Mouse (Mus musculus) neutrophil, adult 5-6 weeks (primary cell): ENCODE data around the gene Hnrnpl. TPM values are rescaled to one million over a fixed set of nuclear protein-coding genes. Genes with fewer than 3 reads are reported as not detected.

Experiments
- ATAC-seq: fragments of 151-379, 151-347 bp; 2 replicates; pipeline ENCODE4 v1.8.0; 2017; ENCODE audit warnings: mild to moderate bottlenecking, moderate TSS enrichment; ENCODE audit not compliant: insufficient number of reproducible peaks, poor library complexity, low FRiP score, severe bottlenecking; ENCODE audit errors: extremely low read depth
- total RNA-seq: library from RNA; stranded (forward); fragments of 200-1000 nt; gene quantifications from 2 replicates; pipeline ENCODE4 v1.2.3, GENCODE M21; 2017

The Hnrnpl gene
- total RNA-seq: 300 and 326 TPM in 2 replicates

DNA sequence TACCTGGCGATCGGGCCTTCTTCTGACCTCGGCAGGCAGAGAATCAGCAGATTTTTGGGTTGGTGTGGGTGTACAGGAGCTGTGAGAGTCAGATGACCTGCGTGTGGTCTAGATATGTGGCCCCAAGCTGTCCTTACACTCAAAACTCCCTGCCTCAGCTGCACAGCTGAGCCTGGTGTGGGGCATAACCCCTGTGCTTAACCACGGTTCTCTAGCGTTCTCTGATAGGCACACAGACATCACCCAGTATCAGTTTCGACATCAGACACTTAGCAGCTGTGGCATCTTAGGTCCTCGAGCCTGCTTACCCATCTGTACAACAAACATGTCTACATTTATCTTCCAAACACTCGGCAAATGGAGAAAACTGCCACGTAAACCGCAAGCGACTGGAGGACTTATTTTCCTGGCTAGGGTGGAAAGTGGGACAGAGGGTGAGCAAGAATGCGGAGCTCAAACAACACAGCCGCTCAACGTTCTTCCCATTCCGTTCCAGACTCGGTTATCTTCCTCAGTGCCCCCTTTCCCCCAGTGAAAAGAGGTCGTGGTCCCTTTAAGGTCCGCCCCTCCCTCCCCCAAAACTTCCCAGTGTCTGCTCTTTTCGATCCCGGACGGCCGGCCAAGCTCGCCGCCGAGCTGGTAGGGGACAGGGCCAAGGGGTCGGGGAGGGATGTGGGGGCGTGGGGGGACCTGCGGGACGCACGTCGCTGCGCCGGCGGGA lies at the start of gene Hnrnpl:
Gene Hnrnpl, plus strand, starts transcription at position 321 of the 721 bp plus-strand sequence.
- ATAC-seq: peak; percentile 13; the same call in 1 of the 2 replicates

DNA sequence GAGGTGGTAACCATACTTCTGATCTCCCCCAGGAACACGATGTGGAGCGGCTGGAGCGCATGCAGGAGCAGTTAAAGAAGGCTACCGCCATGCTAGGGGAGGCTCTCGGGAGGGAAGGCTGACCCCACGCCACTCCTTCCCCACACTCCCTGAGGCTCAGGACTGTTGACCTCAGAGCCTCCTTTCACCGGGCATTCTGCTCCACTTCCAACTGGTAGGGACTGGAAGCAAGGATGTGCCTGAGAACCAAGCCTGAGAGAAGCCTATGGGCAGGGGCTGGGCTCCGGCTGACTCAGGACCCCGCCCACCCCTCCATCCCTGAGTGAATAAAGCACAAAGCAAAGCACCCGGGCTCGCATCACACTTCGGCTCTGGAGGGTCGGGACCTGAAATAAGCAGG lies 49.7 kb upstream of the Hnrnpl start:
- ATAC-seq: no peak

DNA sequence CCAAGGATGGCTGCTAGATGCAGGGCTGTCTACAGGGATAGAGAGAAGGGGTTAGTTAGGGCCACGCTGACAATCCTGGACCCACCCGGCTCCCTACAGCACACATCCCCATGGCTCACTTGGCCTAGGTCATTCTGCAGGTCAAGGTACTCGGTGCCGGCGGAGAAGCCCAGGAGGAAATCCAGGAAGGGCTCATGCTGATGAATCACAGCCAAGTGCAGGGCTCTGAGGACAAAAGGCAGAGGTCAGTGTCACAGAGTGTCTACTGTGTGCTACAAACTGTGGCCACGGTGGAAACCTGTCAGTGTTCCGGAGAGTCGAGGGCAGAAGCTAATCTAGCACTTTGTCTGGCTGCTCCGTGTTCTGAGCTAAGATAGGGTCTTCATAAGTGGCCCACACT lies 46.4 kb upstream of the Hnrnpl start:
- no peak for ATAC-seq

DNA sequence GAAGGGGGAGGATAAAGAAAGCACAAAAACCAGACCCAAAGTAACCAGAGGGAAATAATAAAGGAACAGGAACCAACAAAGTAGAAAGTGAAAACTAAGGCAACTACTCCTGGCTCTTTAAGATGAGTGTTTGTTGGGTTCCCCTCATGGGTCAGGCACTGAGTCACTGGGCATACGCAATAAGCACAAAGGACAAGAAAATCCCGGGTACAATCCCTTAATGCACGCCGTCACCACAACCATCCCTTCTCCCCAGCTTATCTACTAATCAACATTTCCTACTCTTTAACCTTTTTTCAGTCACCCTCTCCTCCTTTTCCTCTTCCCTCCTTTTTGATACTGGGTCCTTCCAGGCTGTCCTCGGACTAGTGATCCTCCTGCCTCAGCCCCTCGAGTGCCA lies 43.1 kb upstream of the Hnrnpl start:
- ATAC-seq: no peak

DNA sequence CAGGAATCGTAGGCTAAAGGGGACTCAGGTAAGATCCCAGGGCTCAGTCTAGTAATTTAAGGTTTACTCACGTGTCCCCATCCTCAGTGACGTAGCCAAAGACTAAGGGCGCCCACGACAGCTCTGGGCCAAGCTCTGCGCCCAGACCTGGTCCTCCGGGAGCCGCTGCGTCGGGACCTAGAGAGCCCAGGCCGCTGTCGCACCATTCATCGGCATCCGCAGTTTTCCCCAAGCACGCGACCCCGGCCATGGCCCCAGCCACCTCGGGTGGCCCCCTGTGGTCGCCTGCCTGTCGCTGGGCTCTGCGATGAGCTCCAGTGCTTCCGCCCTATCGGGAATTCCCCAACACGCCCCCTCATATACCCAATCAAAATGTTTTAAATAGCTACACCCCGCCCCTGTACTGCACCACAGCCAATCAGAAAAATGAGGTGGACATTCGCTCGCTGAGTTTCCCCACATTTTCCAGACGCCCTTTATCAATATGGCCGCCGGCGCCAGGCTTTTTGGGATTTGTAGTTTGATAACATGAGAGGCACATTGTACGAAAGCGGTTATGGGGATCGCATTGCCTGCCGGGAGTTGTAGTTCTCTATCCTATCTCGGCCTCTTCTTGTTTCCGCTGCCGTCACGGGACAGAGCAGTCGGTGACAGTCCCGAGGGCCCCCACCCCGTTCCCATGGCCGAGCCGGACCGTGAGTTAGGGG lies 42.0 kb upstream of the Hnrnpl start, which contains the start of gene Sirt2:
Gene Sirt2, plus strand, starts transcription at position 563 of the 707 bp plus-strand sequence.
- peak; percentile 96 for ATAC-seq

DNA sequence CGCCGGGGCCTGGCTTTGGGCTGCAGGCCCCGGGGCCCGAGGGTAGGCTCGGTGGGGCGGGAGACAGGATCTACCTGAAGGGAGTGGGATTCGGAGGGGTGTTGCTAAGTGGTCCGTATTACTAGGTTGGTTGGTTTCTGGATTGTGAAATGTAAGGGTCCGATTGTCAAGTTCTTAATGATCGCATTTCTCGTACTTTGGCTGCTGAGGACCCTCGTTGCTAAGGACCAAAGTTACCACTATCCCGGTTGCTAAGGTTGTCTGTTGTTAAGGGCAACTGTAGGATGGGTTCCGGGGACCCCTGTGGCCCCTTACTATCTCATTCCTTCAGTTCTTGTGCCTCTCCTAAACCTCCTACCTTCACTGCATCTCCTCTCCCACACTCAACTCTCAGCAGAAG lies 41.4 kb upstream of the Hnrnpl start:
- ATAC-seq: no peak

DNA sequence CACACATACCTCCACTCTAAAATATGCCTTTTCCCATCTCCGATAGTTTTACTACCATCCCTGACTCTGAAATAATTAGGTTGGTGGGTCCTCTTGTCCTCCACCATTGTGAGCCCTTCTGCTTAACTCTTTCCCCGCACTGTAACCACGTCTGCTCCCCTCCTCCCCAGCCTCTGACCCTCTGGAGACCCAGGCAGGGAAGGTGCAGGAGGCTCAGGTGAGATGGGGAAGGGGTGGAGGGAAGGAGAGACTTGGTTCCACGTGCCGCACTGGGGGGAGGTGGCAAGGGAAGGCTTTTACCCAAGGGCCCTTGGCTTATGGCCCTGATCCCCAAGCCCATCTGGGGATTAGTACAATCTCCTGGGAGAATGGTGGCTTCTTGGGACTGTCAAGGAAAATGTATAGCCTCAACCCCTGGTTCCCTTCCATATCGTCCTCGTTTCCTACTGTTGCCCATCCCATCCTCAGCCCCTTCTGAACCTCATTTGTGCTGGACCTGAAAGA lies 40.8 kb upstream of the Hnrnpl start, which contains the start of gene Nfkbib:
Gene Nfkbib, minus strand, starts transcription at position 51 of the 504 bp plus-strand sequence.
- ATAC-seq: no peak

DNA sequence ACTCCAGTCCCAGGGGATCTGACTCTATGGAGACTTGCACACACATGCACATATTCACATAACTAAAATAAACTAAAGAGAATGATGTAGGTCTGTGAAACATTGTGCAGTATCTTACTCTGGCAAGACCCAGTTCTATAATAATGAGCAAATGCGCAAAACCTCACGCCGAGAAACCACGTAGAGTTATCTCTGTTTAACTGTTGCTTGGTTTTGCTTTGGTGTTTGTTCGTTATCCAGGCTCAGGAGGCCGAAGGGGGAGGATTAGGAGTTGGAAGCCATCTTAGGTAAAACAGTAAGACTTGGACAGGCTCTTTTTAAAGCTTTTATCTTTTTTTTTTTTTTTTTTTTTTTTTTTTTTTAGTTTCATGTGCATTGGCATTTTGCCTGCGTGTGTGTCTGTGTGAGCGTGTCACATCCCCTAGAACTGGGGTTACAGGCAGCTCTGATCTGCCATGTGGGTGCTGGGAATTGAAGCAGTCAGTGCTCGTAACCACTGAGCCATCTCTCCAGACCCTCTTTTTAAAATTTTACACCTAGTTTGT lies 38.9 kb upstream of the Hnrnpl start:
- ATAC-seq: no peak

DNA sequence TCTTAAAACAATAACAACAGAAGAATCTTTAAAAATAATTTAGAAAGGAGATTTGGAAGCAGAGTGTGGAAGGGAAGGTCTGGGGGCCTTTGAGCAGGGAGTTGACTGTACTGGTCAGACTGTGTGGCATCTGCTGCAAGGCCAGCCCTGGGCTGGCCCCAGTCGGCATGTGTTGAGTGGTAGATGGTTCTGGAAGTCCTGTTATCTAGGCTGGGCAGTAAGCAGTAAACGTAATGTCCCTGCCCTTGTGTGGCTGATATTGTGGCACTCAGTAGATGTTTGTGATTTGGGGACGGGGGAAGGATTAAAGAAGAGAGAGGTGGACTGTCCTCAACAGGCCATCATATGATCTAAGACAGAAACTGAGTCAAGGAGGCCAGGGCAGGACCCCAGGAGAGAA lies 38.0 kb upstream of the Hnrnpl start:
- ATAC-seq: no peak

DNA sequence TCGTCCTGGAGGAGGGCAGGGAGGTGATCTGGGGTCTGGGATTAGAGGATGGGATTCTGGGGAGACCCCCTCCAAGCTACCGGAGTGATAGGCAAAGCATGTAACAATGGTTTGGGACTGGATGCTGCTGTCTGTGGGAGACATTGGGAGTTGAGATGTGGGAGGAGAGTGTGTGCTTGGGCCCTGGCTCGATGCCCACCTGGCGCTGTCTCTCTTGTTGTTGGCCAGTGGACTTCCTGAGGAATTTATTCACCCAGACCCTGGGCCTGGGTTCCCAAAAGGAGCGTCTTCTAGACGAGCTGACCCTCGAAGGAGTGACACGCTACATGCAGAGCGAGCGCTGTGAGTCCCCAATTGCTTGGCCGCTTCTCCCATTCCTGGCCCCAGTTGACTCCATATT lies 36.5 kb upstream of the Hnrnpl start:
- ATAC-seq: no peak

DNA sequence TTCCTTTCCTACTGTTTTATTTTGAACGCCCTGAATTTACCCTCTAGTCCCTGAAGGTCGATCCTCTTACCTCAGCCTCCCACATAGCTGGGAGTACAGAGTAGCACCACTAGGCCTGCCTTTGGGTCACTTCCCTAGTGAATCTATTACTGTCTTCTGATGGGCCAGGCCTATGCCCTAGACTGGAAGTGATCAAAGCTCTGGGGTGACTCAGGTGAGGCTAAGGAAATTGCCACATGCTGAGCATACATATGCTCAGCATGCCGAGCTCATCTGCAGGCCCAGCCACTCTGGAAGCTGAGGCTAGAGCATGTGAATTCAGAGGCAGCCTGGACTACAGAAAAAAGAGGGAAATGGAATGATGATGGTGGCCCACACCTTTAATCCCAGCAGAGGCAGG lies 35.2 kb upstream of the Hnrnpl start:
- peak; percentile 20; the same call in 1 of the 2 replicates for ATAC-seq

DNA sequence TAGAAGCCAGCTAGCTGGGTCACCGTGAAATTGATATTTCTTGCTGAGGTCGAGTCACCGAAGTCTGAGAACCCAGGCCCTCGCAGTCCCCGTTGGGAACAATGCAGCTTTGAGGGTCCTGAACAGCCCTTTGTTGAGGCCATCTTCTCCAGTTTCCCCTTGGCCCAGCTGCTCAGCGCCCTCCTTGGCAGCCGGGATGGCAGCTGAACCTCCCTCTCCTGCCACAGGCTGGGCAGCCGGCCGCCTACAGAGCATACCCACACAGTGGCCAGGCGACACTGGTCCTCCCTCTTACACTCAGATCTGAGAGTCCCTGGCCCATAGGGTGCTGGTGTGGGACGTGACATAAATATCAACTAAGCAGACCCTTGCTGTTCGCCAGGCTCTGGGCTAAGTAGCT lies 34.2 kb upstream of the Hnrnpl start:
- no peak for ATAC-seq

DNA sequence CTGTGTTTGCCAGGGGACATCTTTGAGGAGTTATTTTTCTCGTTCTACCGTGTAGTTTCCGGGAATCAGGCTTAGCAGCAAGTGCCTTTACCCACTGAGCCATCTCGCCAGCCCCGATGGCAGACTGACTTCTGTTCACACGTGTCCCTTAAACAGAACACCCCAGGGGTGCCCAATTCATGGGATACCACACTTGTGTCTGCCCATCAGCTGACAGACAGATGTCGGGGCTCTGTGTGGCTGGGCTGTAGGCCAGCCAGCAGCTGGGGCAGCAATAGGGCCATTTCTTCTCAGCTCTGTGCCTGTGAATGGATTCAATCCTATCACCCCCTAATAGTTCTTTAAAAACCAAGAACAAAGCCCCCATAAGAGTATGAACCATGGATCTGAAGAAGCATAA lies 33.2 kb upstream of the Hnrnpl start:
- ATAC-seq: no peak

DNA sequence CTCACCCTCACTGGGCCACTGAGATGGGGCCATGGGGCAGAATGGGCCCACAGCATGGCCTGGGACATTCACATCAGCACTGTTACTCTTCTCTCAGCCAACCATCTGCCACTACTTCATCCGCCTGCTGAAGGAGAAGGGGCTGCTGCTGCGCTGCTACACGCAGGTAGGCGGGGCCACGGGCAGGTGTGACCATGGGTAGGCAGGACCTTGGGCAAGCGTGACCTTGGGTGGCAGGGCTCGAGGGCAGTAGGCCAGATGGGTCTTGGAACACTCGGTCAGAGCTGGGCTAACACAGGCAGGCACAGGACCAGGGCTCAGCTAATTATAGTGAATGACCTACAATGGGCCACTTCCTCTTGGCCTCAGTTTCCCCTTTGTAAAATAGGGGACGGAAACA lies 29.5 kb upstream of the Hnrnpl start:
- no peak for ATAC-seq

DNA sequence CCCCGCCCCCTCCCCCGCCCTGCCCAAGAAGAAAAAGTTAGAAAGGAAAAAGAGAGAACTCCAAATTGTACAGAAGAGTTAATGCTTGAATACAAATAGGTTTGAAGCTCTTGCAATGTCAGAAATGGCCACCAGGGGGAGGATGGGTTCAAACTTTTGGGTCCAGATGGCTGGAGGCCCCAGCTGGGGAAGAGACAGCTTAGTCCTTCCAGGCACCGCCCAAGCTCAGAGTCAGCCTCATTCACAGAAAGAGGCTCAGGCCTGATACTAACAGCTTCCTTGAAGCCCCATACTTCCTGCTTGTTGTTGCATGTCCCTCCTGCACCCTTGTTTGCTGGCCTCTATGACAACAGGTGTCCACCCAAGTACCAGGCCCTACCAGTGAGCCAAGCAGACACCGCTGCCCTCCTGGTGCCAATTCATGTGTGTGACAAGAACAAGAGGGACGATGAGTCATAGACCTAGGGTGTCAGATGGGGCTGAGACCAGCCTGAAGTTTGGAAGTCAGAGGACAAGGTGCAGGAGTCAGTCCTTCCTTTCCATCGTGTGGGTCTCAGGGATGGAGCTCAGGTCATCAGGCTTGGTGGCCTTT lies 28.2 kb upstream of the Hnrnpl start:
- peak; percentile 63 for ATAC-seq

DNA sequence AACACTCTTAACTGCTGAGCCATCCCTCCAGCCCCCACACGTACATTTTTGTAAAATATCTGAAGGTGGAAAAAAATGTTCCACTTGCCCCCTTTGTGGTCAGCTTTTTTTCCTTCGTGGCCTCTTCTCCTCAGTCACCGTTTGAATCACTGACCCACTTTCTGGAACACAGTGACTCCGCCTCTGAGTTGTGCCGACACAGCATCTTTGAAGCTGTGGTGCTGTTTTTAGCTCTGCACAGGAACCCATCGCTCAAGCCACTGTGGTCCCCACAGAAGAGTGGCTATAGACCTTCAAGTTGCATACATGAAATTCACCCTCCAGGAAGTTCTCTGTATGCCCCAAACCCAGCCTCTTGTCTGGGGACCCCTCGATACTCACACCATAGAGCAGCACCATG lies 27.5 kb upstream of the Hnrnpl start:
- ATAC-seq: no peak

DNA sequence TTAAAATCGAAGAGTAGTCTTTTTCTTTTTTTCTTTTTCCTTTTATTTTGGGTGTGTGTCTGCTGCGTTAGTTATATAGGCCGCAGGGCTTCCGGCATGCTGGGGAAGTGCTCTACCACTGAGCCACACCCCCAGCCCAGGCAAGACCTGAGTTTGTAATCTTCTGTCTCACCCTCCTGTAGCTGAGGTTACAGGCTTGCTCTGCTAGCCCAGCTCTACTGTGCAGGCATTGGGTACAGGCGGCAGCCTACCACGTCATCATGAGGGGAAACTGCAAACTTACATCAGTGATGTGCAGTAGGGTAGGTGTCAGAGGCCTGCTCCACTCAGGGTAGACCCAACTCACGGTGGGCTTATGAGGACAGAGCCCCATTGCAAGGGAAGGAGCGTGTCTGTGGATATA lies 27.1 kb upstream of the Hnrnpl start:
- ATAC-seq: peak; percentile 85

DNA sequence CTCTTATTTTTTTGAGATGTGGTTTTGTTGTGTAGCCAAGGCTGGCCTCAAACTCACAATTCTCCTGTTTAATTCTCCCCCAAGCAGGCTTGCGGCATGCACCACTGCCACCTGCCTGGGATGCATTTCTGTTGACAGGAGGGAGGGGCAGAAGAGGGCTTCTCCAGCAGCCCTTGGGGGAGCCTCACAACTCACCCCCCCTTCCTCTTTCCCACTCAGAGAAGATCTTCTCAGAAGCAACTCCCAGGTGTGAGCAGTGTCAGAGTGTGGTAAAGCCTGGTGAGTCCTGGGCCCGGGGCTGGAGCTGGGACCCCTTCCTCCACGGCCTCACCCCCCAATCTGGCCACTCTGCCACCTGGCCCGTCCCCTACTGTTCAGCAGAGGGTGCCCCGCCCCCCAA lies 23.2 kb upstream of the Hnrnpl start:
- ATAC-seq: no peak

DNA sequence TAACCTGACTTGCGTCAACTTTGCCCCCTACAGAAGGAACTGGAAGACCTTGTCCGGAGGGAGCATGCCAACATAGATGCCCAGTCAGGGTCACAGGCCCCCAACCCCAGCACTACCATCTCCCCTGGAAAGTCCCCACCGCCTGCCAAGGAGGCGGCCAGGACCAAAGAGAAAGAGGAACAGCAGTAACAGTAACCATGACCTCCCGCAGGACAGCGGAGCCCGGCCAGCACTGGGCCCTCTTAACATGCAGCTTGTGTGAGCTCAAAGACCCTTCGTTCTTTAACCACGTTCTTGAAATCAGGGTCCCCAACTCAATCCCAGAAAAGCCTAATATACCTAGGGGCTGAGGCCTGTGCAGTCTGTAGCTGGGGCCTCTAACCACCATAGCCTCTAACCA lies 20.5 kb upstream of the Hnrnpl start:
- ATAC-seq: no peak
